Mouse (Mus musculus) heart, embryonic 15.5 days (tissue): ENCODE data around the gene Gm20425. TPM values are rescaled to one million over a fixed set of nuclear protein-coding genes. Genes with fewer than 3 reads are reported as not detected.
"Not testable (repeated sequence)": the region's sequence is repeated elsewhere in the genome, so short reads cannot be mapped to it uniquely, and the experiment has no call there.

Source experiments
- ATAC-seq: fragments of 200-750 bp; cut with Nextera tagmentation; replicated peaks from 2 replicates; pipeline ENCODE4 v1.8.0; 2017; ENCODE audit warnings: low read depth, moderate TSS enrichment; ENCODE audit not compliant: insufficient number of reproducible peaks, insufficient read depth, low FRiP score
- H3K27ac ChIP-seq: fragments of 300-500 bp; sonication (generic); 2 replicates; pipeline ENCODE4 v1.5.1; 2015; ENCODE audit warnings: mild to moderate bottlenecking, inconsistent platforms
- H3K27me3 ChIP-seq: fragments of 300-500 bp; sonication (generic); 2 replicates; pipeline ENCODE4 v1.6.1; 2015; ENCODE audit warnings: inconsistent platforms
- H3K36me3 ChIP-seq: fragments of 300-500 bp; sonication (generic); 2 replicates; pipeline ENCODE4 v1.6.1; 2015; ENCODE audit warnings: mild to moderate bottlenecking, inconsistent platforms
- H3K4me1 ChIP-seq: fragments of 300-500 bp; sonication (generic); replicated peaks from 2 replicates; pipeline ENCODE4 v1.6.1; 2015; ENCODE audit warnings: inconsistent platforms
- H3K4me2 ChIP-seq: fragments of 300-500 bp; sonication (generic); 2 replicates; pipeline ENCODE4 v1.6.1; 2015; ENCODE audit warnings: inconsistent platforms, mild to moderate bottlenecking, moderate library complexity
- H3K4me3 ChIP-seq: fragments of 300-500 bp; sonication (generic); 2 replicates; pipeline ENCODE4 v1.5.1; 2015; ENCODE audit warnings: mild to moderate bottlenecking, inconsistent platforms
- H3K9ac ChIP-seq: fragments of 300-500 bp; sonication (generic); 2 replicates; pipeline ENCODE4 v1.6.1; 2015; ENCODE audit warnings: mild to moderate bottlenecking, inconsistent platforms
- H3K9me3 ChIP-seq: fragments of 300-500 bp; sonication (generic); replicated peaks from 2 replicates; pipeline ENCODE4 v1.6.1; 2016; ENCODE audit warnings: inconsistent platforms
- WGBS: fragments of 180-500 bp; shearing (Covaris S2); methylation state at CpG from one replicate; pipeline ENCODE4 v1.1.7; 2015; ENCODE audit warnings: mixed read lengths; 5-methylcytosine and 5-hydroxymethylcytosine counted together
- polyA plus RNA-seq: library from polyadenylated mRNA; unstranded; fragments of >200 nt; fragmentation: Nextera tagmentation; extraction: Ambion mirVana; gene quantifications from 2 replicates; pipeline ENCODE4 v1.2.1, GENCODE M21; 2015

The Gm20425 gene
- polyA plus RNA-seq, 1 experiment from 2014 or later, result 5.1 TPM

DNA sequence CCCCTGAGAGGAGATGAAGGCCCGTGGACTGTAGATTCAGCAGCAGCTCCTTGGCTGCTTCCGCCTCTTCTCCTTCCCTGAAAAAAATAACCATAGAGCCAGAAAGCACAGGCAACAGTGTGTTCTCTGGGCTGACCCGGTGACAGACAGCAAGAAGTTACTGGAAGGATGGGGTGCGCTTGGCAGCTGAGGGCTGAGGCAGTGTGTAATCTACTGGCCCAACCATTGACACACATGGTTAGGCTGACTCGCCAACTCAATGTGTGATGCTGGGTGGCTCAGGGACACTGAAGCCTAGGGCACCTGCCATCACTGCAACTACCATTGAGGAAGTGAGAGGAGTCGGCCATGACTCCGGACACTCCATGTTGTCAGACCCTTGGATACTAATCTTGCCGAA lies 48.2 kb downstream of the Gm20425 start:
- Histone ChIP-seq H3K9me3 (no peaks in the 10 kb centered on the region), H3K9ac (no peak overlapping the region), H3K4me1 (peaks cover 10% of the 10 kb centered on the region), H3K4me3 (no peak overlapping the region), H3K27me3 (no peaks in the 10 kb centered on the region), H3K36me3 (no peaks in the 10 kb centered on the region), H3K27ac (no peak overlapping the region), H3K4me2 (no peak overlapping the region)
- 82% methylated on average over 8 of the region's 8 CpGs for WGBS
- no peak for ATAC-seq

DNA sequence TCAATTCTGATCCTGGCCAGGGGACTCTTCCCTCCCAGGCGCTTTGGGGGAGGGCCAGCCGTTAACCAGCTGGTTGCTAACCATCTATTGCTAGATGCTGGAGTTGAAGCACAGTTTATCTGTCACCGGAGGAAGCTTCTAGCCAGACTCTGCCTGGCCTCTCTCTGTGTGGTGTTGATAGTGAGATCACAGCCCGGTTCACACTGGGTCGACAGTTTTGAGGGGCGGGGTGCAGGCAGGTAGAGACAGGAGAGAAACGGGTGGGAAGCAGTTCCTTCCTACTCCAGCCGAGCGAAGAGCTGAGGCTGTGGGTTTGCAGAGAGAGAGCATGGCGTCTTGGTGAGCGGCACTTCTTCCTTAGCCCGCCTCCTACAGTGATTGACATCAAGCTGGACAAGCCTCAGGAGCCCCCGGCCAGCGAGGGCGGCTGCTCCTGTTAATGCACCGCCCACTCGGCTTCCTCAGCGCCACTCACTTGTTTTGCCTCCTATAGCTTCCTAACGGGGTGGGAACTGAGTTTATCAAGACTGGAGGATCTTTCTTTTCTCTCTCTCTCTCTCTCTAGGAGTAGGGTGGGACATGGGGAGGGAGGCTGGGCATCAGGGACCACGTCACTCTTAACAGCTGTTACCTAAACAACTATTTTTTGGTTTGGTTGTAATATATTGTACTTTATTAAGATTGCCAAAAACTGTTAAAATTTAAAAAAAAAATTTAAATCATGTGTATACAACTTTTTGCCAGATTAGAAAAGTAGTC lies 49.1 kb downstream of the Gm20425 start:
- Histone ChIP-seq H3K36me3 (no peaks in the 10 kb centered on the region), H3K27ac (peak overlapping the region; percentile 72), H3K4me3 (peak overlapping the region; percentile 56), H3K4me1 (peaks cover 10% of the 10 kb centered on the region), H3K9me3 (no peaks in the 10 kb centered on the region), H3K27me3 (no peaks in the 10 kb centered on the region), H3K4me2 (peak overlapping the region; percentile 79), H3K9ac (peak overlapping the region; percentile 64)
- ATAC-seq, result peak; percentile 89
- WGBS, result 2% methylated on average over 20 of the region's 20 CpGs

DNA sequence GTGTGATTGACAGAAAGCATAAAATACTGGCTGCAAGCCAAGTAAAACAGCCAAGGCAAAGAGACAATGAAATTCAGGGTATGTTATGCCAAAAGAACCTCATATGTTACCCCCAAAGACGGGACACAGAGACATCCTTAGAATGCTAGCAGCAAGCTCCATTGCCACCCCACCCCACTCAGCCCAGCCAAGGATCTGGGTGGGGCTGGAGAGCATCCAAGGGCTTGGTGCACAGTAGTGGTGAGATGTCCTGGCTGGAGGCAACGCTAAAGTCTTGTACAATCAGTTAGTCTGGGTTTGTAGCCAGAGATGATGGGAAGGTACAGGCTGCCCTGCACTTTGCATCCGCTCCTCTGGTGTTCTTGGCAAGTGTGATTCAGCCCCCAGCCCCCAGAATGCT lies 49.8 kb downstream of the Gm20425 start:
- H3K36me3 ChIP-seq, result no peaks in the 10 kb centered on the region
- peak; percentile 40; the same call in 1 of the 2 replicates for ATAC-seq
- no peaks in the 10 kb centered on the region for H3K27me3 ChIP-seq
- H3K27ac ChIP-seq, result 0 out of 2 replicates have a peak overlapping the region, but pooled peaks have one; percentile 72
- H3K4me3 ChIP-seq, result peak overlapping the region; percentile 56
- peaks cover 10% of the 10 kb centered on the region for H3K4me1 ChIP-seq
- WGBS, result 52% methylated on average over 3 of the region's 3 CpGs
- H3K4me2 ChIP-seq, result peak overlapping the region; percentile 79
- peak overlapping the region; percentile 64 for H3K9ac ChIP-seq
- H3K9me3 ChIP-seq, result no peaks in the 10 kb centered on the region

DNA sequence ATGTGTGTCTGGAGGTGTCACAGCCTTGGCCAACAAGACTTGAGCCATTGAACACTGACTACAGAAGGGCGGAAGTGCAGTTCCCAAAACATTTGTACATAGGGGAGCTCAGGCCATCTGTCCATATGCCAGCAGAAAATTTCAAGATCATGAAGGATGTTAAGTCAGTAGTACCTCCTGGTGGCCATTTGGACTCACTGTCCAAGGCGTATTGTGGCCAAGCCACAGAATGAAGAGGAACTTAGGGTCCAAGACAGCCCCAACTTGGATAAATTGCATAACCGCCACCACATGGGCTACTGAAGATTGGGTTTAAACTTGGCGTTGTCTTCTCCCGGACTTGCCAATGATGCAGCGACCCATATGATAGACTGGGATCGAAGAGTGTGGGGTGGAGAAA lies 54.4 kb downstream of the Gm20425 start:
- no peak overlapping the region for H3K4me3 ChIP-seq
- H3K4me2 ChIP-seq, result no peak overlapping the region
- no peaks in the 10 kb centered on the region for H3K27me3 ChIP-seq
- H3K9me3 ChIP-seq, result no peaks in the 10 kb centered on the region
- peaks cover 6% of the 10 kb centered on the region for H3K4me1 ChIP-seq
- H3K9ac ChIP-seq, result no peak overlapping the region
- no peaks in the 10 kb centered on the region for H3K36me3 ChIP-seq
- no peak overlapping the region for H3K27ac ChIP-seq
- WGBS, result 93% methylated on average over 7 of the region's 7 CpGs
- no peak for ATAC-seq

DNA sequence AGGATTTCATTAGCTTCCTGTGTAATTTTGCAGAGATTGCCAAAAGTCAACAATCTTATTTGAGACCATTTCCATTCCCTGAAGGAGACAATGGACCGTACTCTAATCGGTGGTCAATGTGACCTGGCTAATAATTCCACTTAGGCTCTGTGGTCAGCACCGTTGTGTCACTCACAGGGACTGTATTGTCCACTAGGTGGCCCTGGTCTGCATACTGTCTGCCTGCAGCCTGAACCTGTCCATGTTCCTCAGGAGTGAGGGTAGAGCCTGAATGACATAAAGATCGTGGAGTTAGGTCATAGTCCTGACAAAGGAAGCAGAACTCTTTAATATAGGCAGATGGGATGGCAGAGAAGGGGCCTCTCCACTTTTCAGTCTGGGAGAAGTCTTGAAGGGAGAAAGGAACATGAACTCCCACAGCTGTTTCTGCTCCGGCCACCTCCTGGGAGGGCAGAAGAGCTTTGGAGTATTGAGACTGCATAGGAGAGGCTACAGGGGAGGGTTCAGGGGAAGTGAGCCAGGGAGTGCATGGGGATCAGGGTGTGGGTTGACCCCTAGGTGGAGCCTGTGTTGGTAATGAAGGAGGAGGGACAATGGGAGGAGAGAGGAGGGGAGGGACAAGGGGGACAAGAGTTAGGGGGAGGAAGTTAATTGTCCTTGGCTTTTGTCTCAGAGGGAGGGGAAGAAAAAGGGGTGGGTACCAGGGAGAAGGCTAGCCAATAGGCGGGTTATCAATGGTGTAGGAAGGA lies 55.2 kb downstream of the Gm20425 start:
- no peaks in the 10 kb centered on the region for H3K36me3 ChIP-seq
- H3K4me2 ChIP-seq, result no peak overlapping the region
- no peak overlapping the region for H3K4me3 ChIP-seq
- no peak for ATAC-seq
- WGBS, result 54% methylated on average over 6 of the region's 6 CpGs
- H3K4me1 ChIP-seq, result no peaks in the 10 kb centered on the region
- peaks cover under 1% of the 10 kb centered on the region; the same call in 1 of the 2 replicates for H3K27me3 ChIP-seq
- H3K9ac ChIP-seq, result no peak overlapping the region
- no peaks in the 10 kb centered on the region for H3K9me3 ChIP-seq
- H3K27ac ChIP-seq, result no peak overlapping the region

DNA sequence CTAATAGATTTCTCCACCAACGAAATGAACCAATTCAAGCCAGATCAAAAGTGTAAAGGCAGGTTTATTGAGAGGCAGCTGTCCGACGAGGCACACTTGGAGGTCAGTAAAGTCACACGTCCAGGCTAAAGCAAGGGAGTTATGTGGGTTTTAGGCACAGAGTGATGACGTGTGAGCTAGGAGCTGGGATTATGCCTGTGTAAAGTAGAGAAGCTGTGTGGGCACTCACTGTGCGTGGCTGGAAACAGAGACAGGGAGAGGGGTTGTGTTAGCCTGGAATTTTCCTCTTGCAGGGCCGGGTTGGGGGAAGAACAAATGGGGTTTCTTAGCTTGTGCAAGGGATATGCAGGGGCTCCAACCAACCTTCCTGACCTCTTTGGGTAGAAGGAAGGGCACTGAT lies 61.3 kb downstream of the Gm20425 start:
- Histone ChIP-seq H3K4me2 (no peak overlapping the region), H3K9ac (no peak overlapping the region), H3K4me1 (peaks cover 3% of the 10 kb centered on the region; the same call in 1 of the 2 replicates), H3K4me3 (no peak overlapping the region), H3K36me3 (no peaks in the 10 kb centered on the region), H3K9me3 (no peaks in the 10 kb centered on the region), H3K27ac (no peak overlapping the region), H3K27me3 (peaks cover 7% of the 10 kb centered on the region; the same call in 1 of the 2 replicates)
- ATAC-seq, result no peak
- 42% methylated on average over 7 of the region's 7 CpGs for WGBS

DNA sequence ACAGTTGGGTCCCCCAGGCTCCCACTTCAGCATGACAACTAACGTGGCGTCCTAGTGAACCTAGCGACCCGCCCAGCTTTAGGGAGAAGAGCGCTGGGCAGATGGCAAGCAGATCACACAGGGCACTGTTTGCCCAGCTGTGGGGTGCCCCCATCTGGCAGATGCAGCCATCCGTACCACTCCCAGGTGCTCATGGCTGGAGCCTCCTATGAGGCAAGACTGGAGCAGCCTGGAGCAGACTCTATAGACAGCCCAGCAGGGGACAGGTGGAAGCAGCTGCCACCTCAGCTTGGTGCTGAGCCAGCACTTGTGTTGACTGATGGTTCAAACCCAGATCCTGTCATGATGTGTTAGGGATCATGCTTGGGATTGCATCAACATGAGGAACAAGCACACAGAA lies 62.1 kb downstream of the Gm20425 start:
- H3K27ac ChIP-seq, result no peak overlapping the region
- WGBS, result 80% methylated on average over 6 of the region's 6 CpGs
- H3K27me3 ChIP-seq, result peaks cover 7% of the 10 kb centered on the region; the same call in 1 of the 2 replicates
- H3K9ac ChIP-seq, result no peak overlapping the region
- no peak overlapping the region for H3K4me3 ChIP-seq
- ATAC-seq, result no peak
- no peaks in the 10 kb centered on the region for H3K9me3 ChIP-seq
- no peak overlapping the region for H3K4me2 ChIP-seq
- H3K4me1 ChIP-seq, result peaks cover 3% of the 10 kb centered on the region; the same call in 1 of the 2 replicates
- H3K36me3 ChIP-seq, result no peaks in the 10 kb centered on the region

DNA sequence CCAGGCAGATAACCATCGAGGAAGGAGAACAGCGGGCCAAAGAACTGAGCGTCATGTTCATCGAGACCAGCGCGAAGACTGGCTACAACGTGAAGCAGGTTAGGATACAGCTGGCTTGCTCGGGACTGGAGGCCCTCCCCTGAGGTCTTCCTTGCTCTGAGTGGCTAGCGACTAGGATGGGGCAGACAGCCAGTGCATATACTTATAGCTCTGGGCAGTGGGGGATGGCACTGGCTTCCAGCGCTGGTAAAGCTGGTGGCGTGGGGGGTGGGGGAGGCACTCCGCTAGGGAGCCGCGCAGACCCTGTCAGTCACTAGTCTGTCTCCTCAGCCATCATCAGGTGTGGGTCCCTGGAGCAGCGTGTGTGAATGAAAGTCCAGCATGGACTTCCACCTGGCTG lies 66.3 kb downstream of the Gm20425 start:
- Histone ChIP-seq H3K9me3 (no peaks in the 10 kb centered on the region), H3K4me1 (peaks cover 1% of the 10 kb centered on the region; the same call in 1 of the 2 replicates), H3K36me3 (no peaks in the 10 kb centered on the region), H3K4me3 (no peak overlapping the region), H3K27me3 (no peaks in the 10 kb centered on the region), H3K4me2 (no peak overlapping the region), H3K9ac (no peak overlapping the region), H3K27ac (no peak overlapping the region)
- WGBS, result 69% methylated on average over 15 of the region's 15 CpGs
- ATAC-seq, result no peak

DNA sequence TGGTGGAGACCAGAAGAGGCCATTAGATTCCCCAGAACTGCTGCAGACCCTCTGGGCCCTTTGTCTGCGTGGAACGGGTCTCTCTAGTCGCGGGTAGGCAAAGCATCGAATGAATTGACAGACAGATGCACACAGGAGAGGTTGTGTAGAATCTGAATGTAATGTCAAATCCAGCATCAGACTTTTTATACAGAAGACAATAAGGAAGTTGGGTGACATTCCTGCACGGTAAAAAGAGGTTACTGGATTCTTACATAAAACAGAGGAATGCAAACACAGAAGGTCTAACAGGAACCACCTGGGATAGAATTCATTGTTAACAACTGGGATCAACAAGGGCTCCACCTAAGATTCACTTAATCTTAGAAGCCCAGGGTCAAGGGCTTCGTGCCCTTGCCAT lies 74.9 kb downstream of the Gm20425 start:
- H3K36me3 ChIP-seq, H3K27ac ChIP-seq, H3K4me1 ChIP-seq, H3K4me2 ChIP-seq, ATAC-seq, H3K4me3 ChIP-seq, H3K27me3 ChIP-seq, H3K9me3 ChIP-seq, H3K9ac ChIP-seq: not testable (repeated sequence)
- WGBS, result 82% methylated on average over 7 of the region's 7 CpGs

DNA sequence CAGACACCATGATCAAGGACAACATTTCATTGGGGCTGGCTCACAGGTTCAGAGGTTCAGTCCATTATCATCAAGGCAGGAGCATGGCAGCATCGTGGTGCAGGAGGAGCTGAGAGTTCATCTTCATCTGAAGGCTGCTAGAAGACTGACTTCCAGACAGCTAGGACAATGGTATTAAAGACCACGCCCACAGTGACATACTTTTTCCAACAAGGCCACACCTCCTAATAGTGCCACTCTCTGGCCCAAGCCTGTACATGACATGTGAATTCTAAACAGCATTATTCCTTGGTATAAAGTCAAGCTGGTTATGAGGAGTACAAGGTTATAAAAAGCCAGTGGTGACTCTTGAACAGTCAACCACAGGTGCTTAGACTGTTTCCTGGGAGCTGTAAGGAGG lies 75.5 kb downstream of the Gm20425 start:
- no peak overlapping the region for H3K4me3 ChIP-seq
- H3K27me3 ChIP-seq, result no peaks in the 10 kb centered on the region
- H3K36me3 ChIP-seq, result no peaks in the 10 kb centered on the region
- no peak for ATAC-seq
- 76% methylated on average over 2 of the region's 2 CpGs for WGBS
- H3K27ac ChIP-seq, result no peak overlapping the region
- no peaks in the 10 kb centered on the region for H3K9me3 ChIP-seq
- H3K4me1 ChIP-seq, result no peaks in the 10 kb centered on the region
- no peak overlapping the region for H3K9ac ChIP-seq
- H3K4me2 ChIP-seq, result no peak overlapping the region

DNA sequence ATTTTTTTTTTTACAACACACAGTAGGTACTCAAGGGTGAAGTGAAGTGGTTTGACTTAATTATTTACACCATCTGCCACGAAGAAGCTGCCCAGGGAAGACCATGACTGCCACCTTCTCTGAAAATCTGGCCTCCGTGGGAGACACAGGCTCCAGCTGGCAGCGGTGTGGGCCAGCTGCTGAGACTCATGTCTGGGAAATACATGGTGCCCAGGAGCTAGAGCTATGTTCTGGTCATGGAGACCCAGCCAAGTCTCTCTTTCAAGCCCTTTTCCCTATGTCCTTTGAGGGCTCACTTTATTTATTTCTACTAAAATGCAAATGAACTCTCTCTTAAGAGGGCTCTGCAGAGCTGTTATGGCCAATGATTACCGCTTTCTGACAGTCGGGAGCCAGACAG lies 76.8 kb downstream of the Gm20425 start:
- no peaks in the 10 kb centered on the region for H3K36me3 ChIP-seq
- no peak for ATAC-seq
- 77% methylated on average over 5 of the region's 5 CpGs for WGBS

More for the DNA sequence above, 76.8 kb downstream of the Gm20425 start:
- no peaks in the 10 kb centered on the region for H3K9me3 ChIP-seq
- H3K27me3 ChIP-seq, result no peaks in the 10 kb centered on the region
- no peak overlapping the region for H3K27ac ChIP-seq
- no peaks in the 10 kb centered on the region for H3K4me1 ChIP-seq
- no peak overlapping the region for H3K4me2 ChIP-seq
- H3K9ac ChIP-seq, result no peak overlapping the region
- H3K4me3 ChIP-seq, result no peak overlapping the region
